In genomic region chr2:27926478-27927165, GRCm38 (mm10) we compare ENCODE assay signal across 9 mouse cellular contexts. TPM values are rescaled to one million over a fixed set of nuclear protein-coding genes. Genes with fewer than 3 reads are reported as not detected.
A peak's percentile ranks its signal among the peaks of the same experiment; 100 is the strongest.
DNase-seq lines count a peak whose midpoint lies in the region; ATAC-seq lines count a peak whose summit lies in the region.
"Had no signal": no experiment of that assay in that cellular context is flagged by ENCODE, and none has a peak within 500 bp of the region (broad histone marks: within the 10 kb centered on the region; RNA-seq: fewer than 3 reads in every experiment).

No protein-coding gene starts in this region.

- no peak for ATAC-seq in hindbrain, embryonic 13.5 days (ENCODE audit: low FRiP score)

- H3K4me3 ChIP-seq in hindbrain, embryonic 10.5 days, result no peak overlapping the region
- H3K4me3 ChIP-seq in hindbrain, embryonic 13.5 days, result no peak overlapping the region
- H3K4me3 ChIP-seq: limb, embryonic 12.5 days had no signal

- H3K36me3 ChIP-seq in hindbrain, embryonic 10.5 days, result 0 out of 2 replicates have a peak, but pooled peaks cover 4% of the 10 kb centered on the region
- no peaks in the 10 kb centered on the region for H3K36me3 ChIP-seq in hindbrain, embryonic 13.5 days

- H3K27ac ChIP-seq in hindbrain, embryonic 10.5 days, result no peak overlapping the region
- H3K27ac ChIP-seq in hindbrain, embryonic 13.5 days, result no peak overlapping the region
- H3K27ac ChIP-seq: limb, embryonic 12.5 days had no signal

- 0 out of 2 replicates have a peak, but pooled peaks cover 8% of the 10 kb centered on the region for H3K4me1 ChIP-seq in hindbrain, embryonic 10.5 days (replicated peaks)
- H3K4me1 ChIP-seq in hindbrain, embryonic 13.5 days (replicated peaks), result peaks cover 6% of the 10 kb centered on the region; the same call in 1 of the 2 replicates

- H3K9ac ChIP-seq in hindbrain, embryonic 13.5 days, result no peak overlapping the region

- peak; percentile 48 for DNase-seq in hindbrain, embryonic 10.5 days (ENCODE audit: low spot score)
- peak; percentile 58 for DNase-seq in MN1 (ENCODE audit: low spot score)
- peak; percentile 82 to 89 for DNase-seq in cerebellum, postnatal 25 days
- DNase-seq in gastrocnemius, postnatal 10 days, result peak; percentile 61
- DNase-seq in layer of hippocampus, adult 9-11 months, result peak; percentile 33
- peak; percentile 61 for DNase-seq in mesoderm, embryonic 11.5 days (ENCODE audit: low read depth, low spot score)
- DNase-seq in spleen, postnatal 36 days (ENCODE audit: low spot score in 2 of 2), result no peak

- no peak overlapping the region for H3K4me2 ChIP-seq in hindbrain, embryonic 13.5 days
- H3K4me2 ChIP-seq: limb, embryonic 12.5 days had no signal

- no peaks in the 10 kb centered on the region for H3K27me3 ChIP-seq in hindbrain, embryonic 10.5 days (ENCODE audit: insufficient read depth, poor library complexity, severe bottlenecking)
- H3K27me3 ChIP-seq in hindbrain, embryonic 13.5 days, result no peaks in the 10 kb centered on the region
- H3K27me3 ChIP-seq: limb, embryonic 12.5 days had no signal

- WGBS in hindbrain, embryonic 10.5 days, result 62% methylated on average over 7 of the region's 7 CpGs
- 57% methylated on average over 7 of the region's 7 CpGs for WGBS in hindbrain, embryonic 13.5 days

- no peaks in the 10 kb centered on the region for H3K9me3 ChIP-seq in hindbrain, embryonic 10.5 days
- no peaks in the 10 kb centered on the region for H3K9me3 ChIP-seq in hindbrain, embryonic 13.5 days
- H3K9me3 ChIP-seq: limb, embryonic 12.5 days had no signal

RNA-seq across cellular contexts. Expression of gene Col5a1, which starts 40.4 kb away (rescaled TPM):
- polyA plus RNA-seq in hindbrain, embryonic 10.5 days (2016; fragmentation: Nextera tagmentation; extraction: Ambion mirVana), result 21.2 and 25.6 TPM in 2 replicates
- 15.4 and 16.3 TPM in 2 replicates for polyA plus RNA-seq in hindbrain, embryonic 13.5 days (2015; fragmentation: Nextera tagmentation; extraction: Ambion mirVana)
- total RNA-seq in gastrocnemius, postnatal 10 days (2021), result 100 to 1,000 TPM; 204 to 280 TPM

Comparison
In these comparisons a context has a peak if more than half of its experiments do, and no peak if none do; other contexts are left out.
1. DNase-seq: peak in hindbrain, embryonic 10.5 days (single experiment), MN1 (single experiment), cerebellum, postnatal 25 days (2 of 2), gastrocnemius, postnatal 10 days (single experiment), layer of hippocampus, adult 9-11 months (single experiment) and mesoderm, embryonic 11.5 days (single experiment); none in spleen, postnatal 36 days (0 of 2).